Mouse (Mus musculus): Measurements from ENCODE around the gene Slc5a5.

- no peak for TF ChIP-seq CTCF (IDR thresholded peaks at IDR 0.05; ENCODE audit: low read depth)
- no peak for TF ChIP-seq EP300 (IDR thresholded peaks at IDR 0.05; ENCODE audit: low read depth)
Observed at GRCm38 (mm10) chr8:70845108-70845507, 47.4 kb downstream of the Slc5a5 start.
